Mouse (Mus musculus) adrenal gland, postnatal 14 days (tissue): ENCODE results near the gene Otub1. TPM values are rescaled to one million over a fixed set of nuclear protein-coding genes. Genes with fewer than 3 reads are reported as not detected.

Source experiments
- DNase-seq: peaks from one replicate; pipeline ENCODE4 v3.0.0; 2021; ENCODE audit warnings: mixed read lengths
- total RNA-seq: library from RNA; stranded (reverse); gene quantifications from 2 replicates; pipeline ENCODE4 v1.2.3, GENCODE M21; 2021

Otub1 gene
- total RNA-seq, 1 experiment from 2014 or later = 103 TPM

GRCm38 (mm10) chr19:7209907-7210646, 4.0 kb upstream of the Otub1 start:
- no peak for DNase-seq

DNA sequence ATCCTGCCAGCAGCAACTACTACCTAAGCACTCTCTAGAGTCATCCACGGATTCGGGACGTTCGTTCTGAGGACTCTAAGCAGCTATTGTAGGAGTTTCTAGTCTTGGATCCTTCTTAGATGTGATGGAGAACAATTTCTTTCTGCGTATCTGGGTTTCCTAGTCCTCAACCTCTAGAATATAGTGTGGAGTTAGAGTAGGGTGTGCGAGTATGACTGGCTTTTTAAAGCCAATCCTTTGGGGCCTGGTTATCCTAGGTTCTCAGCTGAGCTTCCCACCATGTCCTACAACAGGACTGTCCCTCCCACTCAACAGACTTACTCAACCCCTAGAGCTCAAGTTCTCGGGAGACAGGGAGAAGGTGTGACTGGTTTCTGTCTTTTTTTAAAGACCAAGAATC, 790 bp downstream of the Otub1 start:
- DNase-seq = no peak

- no peak for DNase-seq
Observed at GRCm38 (mm10) chr19:7204898-7205297, 1.2 kb downstream of the Otub1 start.

- DNase-seq = no peak
Observed at GRCm38 (mm10) chr19:7200427-7200826, 5.7 kb downstream of the Otub1 start.

GRCm38 (mm10) chr19:7199089-7199488, 7.0 kb downstream of the Otub1 start:
- no peak for DNase-seq

- no peak for DNase-seq
Observed at GRCm38 (mm10) chr19:7197445-7197844, 8.7 kb downstream of the Otub1 start.

- peak; percentile 71 for DNase-seq
Observed at GRCm38 (mm10) chr19:7196741-7197270, 9.3 kb downstream of the Otub1 start.

GRCm38 (mm10) chr19:7195900-7196728, 10.0 kb downstream of the Otub1 start:
- DNase-seq = peak; percentile 77

GRCm38 (mm10) chr19:7192561-7192967, 13.6 kb downstream of the Otub1 start:
- no peak for DNase-seq

DNA sequence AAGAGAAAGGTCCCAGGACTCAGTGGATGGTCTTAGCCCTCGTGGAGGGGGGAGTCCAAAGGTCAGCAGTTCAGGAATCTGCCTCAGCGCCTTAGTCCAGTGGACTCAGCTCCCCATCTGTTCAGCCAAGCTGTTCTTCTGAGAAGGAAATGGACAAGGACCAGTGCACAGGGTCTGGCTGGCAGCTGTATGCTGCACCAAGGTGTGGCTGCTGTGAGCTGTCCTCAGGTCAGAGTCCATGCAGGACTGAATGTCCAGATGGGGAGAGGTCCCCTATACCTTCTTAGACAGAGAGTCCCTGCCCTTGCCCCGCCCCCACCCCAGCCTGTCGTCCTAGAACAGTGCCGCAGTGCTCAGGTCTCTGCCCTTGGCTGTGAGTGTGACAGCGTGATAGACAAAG, 14.5 kb downstream of the Otub1 start:
- no peak for DNase-seq

GRCm38 (mm10) chr19:7190986-7191385, 15.1 kb downstream of the Otub1 start:
- DNase-seq = no peak

DNA sequence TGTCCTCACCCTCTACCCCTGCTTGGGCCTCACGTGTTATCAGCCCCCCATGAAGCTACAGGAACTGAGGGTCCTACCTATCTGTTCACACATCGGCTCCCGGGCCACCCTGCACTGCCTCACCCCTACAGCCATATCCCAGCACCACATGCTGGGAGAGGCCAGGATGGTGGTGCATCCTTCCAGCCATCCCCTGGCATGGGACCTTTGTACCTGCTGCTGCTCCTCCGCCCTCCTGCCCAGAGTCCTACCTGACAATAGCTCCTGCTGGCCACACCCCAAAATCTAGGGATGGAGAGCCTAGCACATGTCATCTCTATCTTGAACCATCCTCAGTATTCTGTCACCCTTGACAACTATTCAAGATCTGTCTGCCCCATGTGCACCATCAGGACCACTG, 17.1 kb downstream of the Otub1 start:
- no peak for DNase-seq

DNA sequence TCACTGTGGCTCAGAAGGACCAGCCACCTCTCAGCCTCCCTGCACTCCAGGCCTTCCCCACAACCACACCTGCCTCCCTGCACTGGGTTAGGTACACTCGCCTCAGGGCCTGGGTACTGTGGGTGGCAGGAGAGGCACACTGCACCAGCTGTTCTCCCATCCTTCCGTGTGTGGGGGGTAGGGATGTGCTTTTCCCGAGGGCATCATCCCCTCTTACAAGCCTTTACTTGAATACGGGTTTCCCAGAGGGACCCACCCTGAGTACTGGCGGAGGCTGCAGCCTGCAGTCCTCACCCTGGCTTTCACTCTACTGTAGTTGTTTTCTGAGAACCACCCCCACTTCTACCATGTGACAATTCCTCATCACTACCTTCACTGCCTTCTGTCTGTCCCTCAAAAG, 19.0 kb downstream of the Otub1 start:
- DNase-seq = no peak

GRCm38 (mm10) chr19:7185715-7186291, 20.3 kb downstream of the Otub1 start:
- no peak for DNase-seq

GRCm38 (mm10) chr19:7185059-7185458, 21.1 kb downstream of the Otub1 start:
- no peak for DNase-seq

GRCm38 (mm10) chr19:7183419-7183818, 22.7 kb downstream of the Otub1 start:
- DNase-seq = no peak

- DNase-seq = peak; percentile 80
Observed at GRCm38 (mm10) chr19:7182273-7182949, 23.7 kb downstream of the Otub1 start.

GRCm38 (mm10) chr19:7181496-7181895, 24.6 kb downstream of the Otub1 start:
- no peak for DNase-seq

GRCm38 (mm10) chr19:7180756-7181405, 25.2 kb downstream of the Otub1 start:
- DNase-seq = peak; percentile 73

- DNase-seq = peak; percentile 45
Observed at GRCm38 (mm10) chr19:7178841-7179452, 27.2 kb downstream of the Otub1 start.

GRCm38 (mm10) chr19:7177804-7178511, 28.2 kb downstream of the Otub1 start:
- no peak for DNase-seq
